Mouse (Mus musculus) liver, postnatal 0 days (tissue): ENCODE results near the gene Siglec1. TPM values are rescaled to one million over a fixed set of nuclear protein-coding genes. Genes with fewer than 3 reads are reported as not detected.
"Not testable (repeated sequence)": the region's sequence is repeated elsewhere in the genome, so short reads cannot be mapped to it uniquely, and the experiment has no call there.

ENCODE experiments used
- ATAC-seq: fragments of 200-750 bp; cut with Nextera tagmentation; 2 replicates; pipeline ENCODE4 v1.8.0; 2017; ENCODE audit warnings: mild to moderate bottlenecking, moderate library complexity
- DNase-seq: peaks from one replicate; pipeline ENCODE4 v3.0.0-alpha.2; 2016
- H3K27ac ChIP-seq: fragments of 300-500 bp; sonication (generic); 2 replicates; pipeline ENCODE4 v1.5.1; 2014; ENCODE audit warnings: antibody characterized with exemption, moderate library complexity, mild to moderate bottlenecking, low read depth
- H3K27me3 ChIP-seq: fragments of 300-500 bp; sonication (generic); 2 replicates; pipeline ENCODE4 v1.6.1; 2014; ENCODE audit warnings: low read length, control low read depth, mixed read lengths; ENCODE audit not compliant: insufficient read depth
- H3K36me3 ChIP-seq: fragments of 300-500 bp; sonication (generic); replicated peaks from 2 replicates; pipeline ENCODE4 v1.6.1; 2014; ENCODE audit warnings: mild to moderate bottlenecking, control low read depth, low read length, moderate library complexity, mixed read lengths; ENCODE audit not compliant: insufficient read depth
- H3K4me1 ChIP-seq: fragments of 300-500 bp; sonication (generic); 2 replicates; pipeline ENCODE4 v1.6.1; 2014; ENCODE audit warnings: antibody characterized with exemption, mild to moderate bottlenecking, control low read depth; ENCODE audit not compliant: insufficient read depth
- H3K4me2 ChIP-seq: fragments of 300-500 bp; sonication (generic); 2 replicates; pipeline ENCODE4 v1.6.1; 2014; ENCODE audit warnings: low read depth, mild to moderate bottlenecking, low read length, moderate library complexity, mixed read lengths
- H3K4me3 ChIP-seq: fragments of 300-500 bp; sonication (generic); 2 replicates; pipeline ENCODE4 v1.5.1; 2014; ENCODE audit warnings: low read depth, low read length
- H3K9ac ChIP-seq: fragments of 300-500 bp; sonication (generic); replicated peaks from 2 replicates; pipeline ENCODE4 v1.6.1; 2014; ENCODE audit warnings: mild to moderate bottlenecking, moderate library complexity
- H3K9me3 ChIP-seq: fragments of 300-500 bp; sonication (generic); 2 replicates; pipeline ENCODE4 v1.6.1; 2016; ENCODE audit warnings: mild to moderate bottlenecking, control low read depth, low read length, mixed read lengths
- CTCF ChIP-seq: sonication (generic); IDR thresholded peaks from 2 replicates; pipeline ENCODE4 v1.5.1; 2016; ENCODE audit warnings: antibody characterized with exemption, low read depth
- EP300 ChIP-seq: IDR thresholded peaks from 2 replicates; pipeline ENCODE4 v1.6.1; 2016; ENCODE audit warnings: antibody characterized with exemption, low read depth, mild to moderate bottlenecking
- WGBS: fragments of 180-500 bp; shearing (Covaris S2); extraction: QIAGEN DNeasy Blood & Tissue Kit; methylation state at CpG from one replicate; pipeline ENCODE4 v1.1.7; 2014; ENCODE audit not compliant: insufficient replicate concordance; 5-methylcytosine and 5-hydroxymethylcytosine counted together
- polyA plus RNA-seq: library from polyadenylated mRNA; unstranded; fragments of >200 nt; fragmentation: Nextera tagmentation; extraction: Ambion mirVana; gene quantifications from 2 replicates; pipeline ENCODE4 v1.2.1, GENCODE M21; 2015

Gene Siglec1
- polyA plus RNA-seq, 1 experiment from 2014 or later: 2.0 TPM

DNA sequence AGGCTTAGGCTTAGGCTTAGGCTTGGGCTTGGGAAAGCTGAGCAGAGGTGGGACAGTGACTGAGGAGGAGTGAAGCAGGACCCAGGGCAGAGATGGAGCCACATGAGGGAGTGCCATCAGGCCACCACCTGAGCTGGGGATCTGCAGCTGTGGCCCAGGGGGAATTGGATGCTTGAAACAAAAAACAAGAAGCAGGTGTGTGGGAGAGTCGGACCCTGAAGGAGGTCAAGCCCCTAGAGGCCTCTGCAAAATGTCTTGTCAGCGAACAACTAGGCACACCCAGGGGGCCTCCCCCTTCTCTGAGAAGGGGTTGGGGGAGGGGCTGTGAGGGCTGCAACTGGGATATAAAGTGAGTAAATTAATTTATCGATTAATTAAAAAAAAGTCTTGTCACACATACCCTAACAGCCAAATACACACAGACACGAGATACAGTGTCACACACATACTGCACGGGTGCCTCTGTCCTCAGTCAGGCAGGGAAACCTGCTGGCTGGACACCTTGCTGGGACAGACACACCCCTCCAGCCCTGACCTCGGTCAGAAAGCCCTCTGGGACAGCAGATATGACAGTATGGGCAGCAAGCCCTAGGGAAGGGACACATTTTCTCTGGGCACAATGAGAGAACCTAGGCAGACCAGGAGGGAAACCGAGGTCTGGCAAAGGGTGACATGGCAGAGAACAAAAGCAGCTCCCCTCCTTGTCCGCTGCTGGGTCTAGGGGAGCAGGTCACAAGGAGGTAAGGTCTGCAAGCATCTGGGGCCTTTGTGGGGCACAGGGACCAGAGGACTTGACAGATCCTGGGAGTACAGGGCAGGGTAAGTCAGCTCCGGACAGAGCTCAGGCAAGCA is 39.6 kb upstream of the Siglec1 start:
- Histone ChIP-seq H3K9ac (no peak overlapping the region), H3K4me1 (peaks cover 33% of the 10 kb centered on the region)
- no peak for ATAC-seq

GRCm38 (mm10) chr2:131125157-131125963 is 38.8 kb upstream of the Siglec1 start:
- DNase-seq: no peak
- no peak for ATAC-seq
- 80% methylated on average over 9 of the region's 9 CpGs for WGBS

More for the DNA sequence above, 39.6 kb upstream of the Siglec1 start:
- Histone ChIP-seq H3K9me3 (no peaks in the 10 kb centered on the region), H3K27ac (no peak overlapping the region), H3K27me3 (no peaks in the 10 kb centered on the region), H3K4me2 (no peak overlapping the region), H3K36me3 (no peaks in the 10 kb centered on the region), H3K4me3 (no peak overlapping the region)
- no peak for TF ChIP-seq CTCF
- no peak for TF ChIP-seq EP300
- WGBS: 62% methylated on average over 9 of the region's 9 CpGs
- DNase-seq: no peak

GRCm38 (mm10) chr2:131124166-131124565 is 37.6 kb upstream of the Siglec1 start:
- TF ChIP-seq CTCF: no peak
- no peak for TF ChIP-seq EP300
- Histone ChIP-seq H3K4me3 (no peak overlapping the region), H3K4me2 (no peak overlapping the region), H3K9me3 (no peaks in the 10 kb centered on the region), H3K36me3 (no peaks in the 10 kb centered on the region), H3K27me3 (no peaks in the 10 kb centered on the region), H3K27ac (no peak overlapping the region), H3K4me1 (peaks cover 25% of the 10 kb centered on the region), H3K9ac (no peak overlapping the region)
- WGBS: 26% methylated on average over 3 of the region's 3 CpGs
- DNase-seq: no peak
- no peak; the same call in 1 of the 2 replicates for ATAC-seq

More at GRCm38 (mm10) chr2:131125157-131125963, 38.8 kb upstream of the Siglec1 start:
- peaks cover 33% of the 10 kb centered on the region for H3K4me1 ChIP-seq
- H3K27ac ChIP-seq: no peak overlapping the region
- no peak overlapping the region for H3K9ac ChIP-seq
- no peak for TF ChIP-seq CTCF
- no peak for TF ChIP-seq EP300
- no peak overlapping the region for H3K4me3 ChIP-seq
- no peaks in the 10 kb centered on the region for H3K9me3 ChIP-seq
- H3K36me3 ChIP-seq: no peaks in the 10 kb centered on the region
- H3K27me3 ChIP-seq: no peaks in the 10 kb centered on the region
- no peak overlapping the region for H3K4me2 ChIP-seq

- ATAC-seq: no peak
- WGBS: 74% methylated on average over 2 of the region's 2 CpGs
- TF ChIP-seq EP300: no peak
- TF ChIP-seq CTCF: no peak
Measured at GRCm38 (mm10) chr2:131118968-131119574, 32.5 kb upstream of the Siglec1 start.

GRCm38 (mm10) chr2:131105989-131106388 is 19.4 kb upstream of the Siglec1 start:
- H3K9ac ChIP-seq: no peak overlapping the region
- ATAC-seq (no peak), DNase-seq (no peak)
- H3K4me1 ChIP-seq: no peaks in the 10 kb centered on the region
- 75% methylated on average over 5 of the region's 5 CpGs for WGBS
- no peak overlapping the region for H3K4me3 ChIP-seq
- TF ChIP-seq CTCF: no peak
- no peak for TF ChIP-seq EP300
- no peaks in the 10 kb centered on the region for H3K36me3 ChIP-seq
- H3K27ac ChIP-seq: no peak overlapping the region
- no peaks in the 10 kb centered on the region for H3K27me3 ChIP-seq
- no peaks in the 10 kb centered on the region for H3K9me3 ChIP-seq
- no peak overlapping the region for H3K4me2 ChIP-seq

More at GRCm38 (mm10) chr2:131118968-131119574, 32.5 kb upstream of the Siglec1 start:
- Histone ChIP-seq H3K9ac (no peak overlapping the region), H3K36me3 (no peaks in the 10 kb centered on the region), H3K4me3 (no peak overlapping the region), H3K4me2 (no peak overlapping the region), H3K27me3 (no peaks in the 10 kb centered on the region), H3K4me1 (no peaks in the 10 kb centered on the region), H3K9me3 (no peaks in the 10 kb centered on the region), H3K27ac (no peak overlapping the region)
- DNase-seq: no peak

DNA sequence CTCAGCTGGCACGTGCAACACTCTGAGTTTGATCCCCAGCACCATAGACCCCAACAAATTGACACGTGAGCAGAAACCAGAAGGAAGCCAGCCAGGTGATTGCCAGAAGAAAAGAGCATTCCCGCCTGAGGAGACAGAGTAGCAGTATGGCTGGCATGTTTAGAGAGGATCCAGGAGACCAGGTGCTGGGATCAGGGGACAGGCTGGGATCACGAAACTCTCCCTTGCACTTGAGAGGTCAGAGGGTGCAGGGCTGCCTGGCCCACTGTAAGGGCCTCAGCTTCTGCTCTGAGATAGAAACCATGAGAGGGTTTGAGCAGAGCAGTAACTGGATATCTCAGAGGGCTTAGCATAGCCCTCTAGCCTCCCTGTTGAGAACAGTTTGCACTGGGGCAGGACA is 18.5 kb upstream of the Siglec1 start:
- H3K4me2 ChIP-seq, H3K9ac ChIP-seq, ATAC-seq, DNase-seq, H3K36me3 ChIP-seq, H3K4me1 ChIP-seq, H3K4me3 ChIP-seq, H3K27ac ChIP-seq, H3K9me3 ChIP-seq, H3K27me3 ChIP-seq: not testable (repeated sequence)
- 75% methylated on average over 4 of the region's 4 CpGs for WGBS
